Mouse (Mus musculus) heart, postnatal 25 days (tissue): Measurements from ENCODE around the gene Olfr1251. TPM values are rescaled to one million over a fixed set of nuclear protein-coding genes. Genes with fewer than 3 reads are reported as not detected.
"Not testable (repeated sequence)": the region's sequence is repeated elsewhere in the genome, so short reads cannot be mapped to it uniquely, and the experiment has no call there.

Source experiments
- DNase-seq: peaks from one replicate; pipeline ENCODE4 v3.0.0; 2022; ENCODE audit warnings: low spot score
- intact Hi-C: fragments of 180-260 bp; cut with DNase I; formaldehyde crosslinking; loops from one replicate; pipeline ENCODE4 v1.15.1; 2025
- total RNA-seq, 2 experiments: library from RNA; stranded (reverse); gene quantifications; 2 replicates each; pipeline ENCODE4 v1.2.3; 2021

Gene Olfr1251
- not detected for total RNA-seq

- intact Hi-C loops: no loop called here
- no peak for DNase-seq
Measured at GRCm38 (mm10) chr2:89671836-89672235, at the start of gene Olfr1251. Olfr1251 (minus strand) TSS chr2:89671936.

- intact Hi-C loops: no loop called here
- DNase-seq: no peak
Measured at GRCm38 (mm10) chr2:89691980-89692379, 20.2 kb upstream of the Olfr1251 start.

- no peak for DNase-seq
- intact Hi-C loops: no loop called here
Measured at GRCm38 (mm10) chr2:89661367-89661766, 10.4 kb downstream of the Olfr1251 start, which contains the start of gene Olfr1250. Olfr1250 (minus strand) TSS chr2:89661467.

- intact Hi-C loops: no loop called here
Measured at GRCm38 (mm10) chr2:89634883-89635282, 36.9 kb downstream of the Olfr1251 start, which contains the start of gene Olfr1249. Olfr1249 (minus strand) TSS chr2:89634983.

GRCm38 (mm10) chr2:89618145-89618544 is 53.6 kb downstream of the Olfr1251 start, which contains the start of gene Olfr1248:
Olfr1248 (minus strand) TSS chr2:89618245.
- intact Hi-C loops, DNase-seq: not testable (repeated sequence)

More at GRCm38 (mm10) chr2:89634883-89635282, 36.9 kb downstream of the Olfr1251 start, which contains the start of gene Olfr1249:
- DNase-seq: no peak

Other genes with a start within 250 kb of the Olfr1251 start
- gene Olfr1240, start 228.9 kb downstream of the Olfr1251 start, total RNA-seq: not detected
- gene Olfr1241, start 184.8 kb downstream of the Olfr1251 start, total RNA-seq: not detected
- gene Olfr1242, start 173.6 kb downstream of the Olfr1251 start, total RNA-seq: not detected
- gene Olfr1243, start 140.4 kb downstream of the Olfr1251 start, total RNA-seq: not detected
- not detected for gene Olfr1245, start 93.5 kb downstream of the Olfr1251 start, total RNA-seq
- not detected for gene Olfr1246, start 78.8 kb downstream of the Olfr1251 start, total RNA-seq
- gene Olfr1247, start 57.8 kb downstream of the Olfr1251 start, total RNA-seq: not detected
- gene Olfr1248, start 53.7 kb downstream of the Olfr1251 start, total RNA-seq: not detected
- not detected for gene Olfr1249, start 37.0 kb downstream of the Olfr1251 start, total RNA-seq
- not detected for gene Olfr1250, start 10.5 kb downstream of the Olfr1251 start, total RNA-seq
- not detected for gene Olfr1252, start 53.1 kb upstream of the Olfr1251 start, total RNA-seq
- gene Olfr1253, start 85.2 kb upstream of the Olfr1251 start, total RNA-seq: not detected
- gene Olfr1254, start 121.7 kb upstream of the Olfr1251 start, total RNA-seq: not detected
- not detected for gene Olfr1255, start 140.1 kb upstream of the Olfr1251 start, total RNA-seq
- gene Olfr1256, start 169.6 kb upstream of the Olfr1251 start, total RNA-seq: not detected
- not detected for gene Olfr48, start 176.3 kb upstream of the Olfr1251 start, total RNA-seq
- not detected for gene Olfr1257, start 206.5 kb upstream of the Olfr1251 start, total RNA-seq